Mouse (Mus musculus) neural tube, embryonic 11.5 days (tissue): ENCODE data around the gene Hsf5. TPM values are rescaled to one million over a fixed set of nuclear protein-coding genes. Genes with fewer than 3 reads are reported as not detected.
A peak's percentile ranks its signal among the peaks of the same experiment; 100 is the strongest.

Experiments
- ATAC-seq: fragments of 200-750 bp; cut with Nextera tagmentation; 2 replicates; pipeline ENCODE4 v1.8.0; 2017; ENCODE audit warnings: moderate number of reproducible peaks, mild to moderate bottlenecking, moderate TSS enrichment, moderate library complexity; ENCODE audit not compliant: insufficient read depth, low FRiP score, low TSS enrichment
- DNase-seq: peaks from one replicate; pipeline ENCODE4 v3.0.0-alpha.2; 2015; ENCODE audit warnings: low spot score
- H3K27ac ChIP-seq: fragments of 300-500 bp; sonication (generic); 2 replicates; pipeline ENCODE4 v1.5.1; 2014; ENCODE audit warnings: low read depth, mild to moderate bottlenecking, low read length
- H3K27me3 ChIP-seq: fragments of 300-500 bp; sonication (generic); 2 replicates; pipeline ENCODE4 v1.6.1; 2014; ENCODE audit warnings: mild to moderate bottlenecking, low read length, mixed read lengths; ENCODE audit not compliant: control insufficient read depth, insufficient read depth
- H3K36me3 ChIP-seq: fragments of 300-500 bp; sonication (generic); 2 replicates; pipeline ENCODE4 v1.6.1; 2014; ENCODE audit warnings: mild to moderate bottlenecking, low read length, moderate library complexity, mixed read lengths; ENCODE audit not compliant: control insufficient read depth, insufficient read depth
- H3K4me1 ChIP-seq: fragments of 300-500 bp; sonication (generic); 2 replicates; pipeline ENCODE4 v1.6.1; 2014; ENCODE audit warnings: low read length, mixed read lengths; ENCODE audit not compliant: control insufficient read depth, insufficient read depth
- H3K4me2 ChIP-seq: fragments of 300-500 bp; sonication (generic); 2 replicates; pipeline ENCODE4 v1.6.1; 2014; ENCODE audit warnings: low read depth, mild to moderate bottlenecking, moderate library complexity
- H3K4me3 ChIP-seq: fragments of 300-500 bp; sonication (generic); 2 replicates; pipeline ENCODE4 v1.5.1; 2014; ENCODE audit warnings: low read depth, low read length
- H3K9ac ChIP-seq: fragments of 300-500 bp; sonication (generic); 2 replicates; pipeline ENCODE4 v1.6.1; 2014; ENCODE audit warnings: mild to moderate bottlenecking, low read length
- H3K9me3 ChIP-seq: fragments of 300-500 bp; sonication (generic); 2 replicates; pipeline ENCODE4 v1.6.1; 2016; ENCODE audit warnings: low read length; ENCODE audit not compliant: control insufficient read depth
- WGBS: fragments of 180-500 bp; shearing (Covaris S2); extraction: QIAGEN DNeasy Blood & Tissue Kit; methylation state at CpG from one replicate; pipeline ENCODE4 v1.1.7; 2014; 5-methylcytosine and 5-hydroxymethylcytosine counted together
- polyA plus RNA-seq: library from polyadenylated mRNA; unstranded; fragments of >200 nt; fragmentation: Nextera tagmentation; extraction: Ambion mirVana; gene quantifications from 2 replicates; pipeline ENCODE4 v1.2.1, GENCODE M21; 2014

Hsf5 gene
- polyA plus RNA-seq, 1 experiment from 2014 or later: 0.24 TPM

DNA sequence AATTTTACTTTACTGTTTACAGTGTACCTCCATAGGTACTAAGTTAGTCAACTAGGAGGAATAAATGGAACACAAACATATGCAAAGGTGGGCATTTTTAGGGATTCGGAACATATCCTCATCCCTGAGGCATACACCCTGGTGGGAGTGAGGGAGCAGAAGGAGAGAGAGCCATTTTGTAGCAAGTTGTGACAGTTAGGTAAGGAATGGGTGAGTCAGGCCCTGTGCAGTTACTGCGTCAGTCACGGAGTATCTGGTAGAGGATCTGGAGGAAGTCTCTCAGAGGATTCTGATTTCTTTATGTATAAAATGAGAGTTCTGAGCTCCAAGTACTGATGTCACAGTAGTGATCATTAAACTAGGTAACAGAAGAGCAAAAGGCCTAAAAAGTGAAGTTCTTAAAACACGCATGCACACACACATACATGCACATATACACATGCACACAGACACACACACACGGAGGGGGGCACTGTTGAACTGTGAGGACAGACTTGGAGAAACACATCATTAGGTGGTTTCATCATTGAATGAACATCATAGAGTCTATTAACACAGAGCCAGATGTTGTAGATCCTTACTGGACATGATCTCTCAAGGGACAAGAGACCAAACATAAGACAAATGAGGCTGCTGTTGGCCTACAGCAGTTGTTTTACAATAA, 29.6 kb upstream of the Hsf5 start:
- no peak overlapping the region for H3K27ac ChIP-seq
- no peaks in the 10 kb centered on the region for H3K36me3 ChIP-seq
- WGBS: 96% methylated on average over 5 of the region's 5 CpGs
- ATAC-seq (no peak), DNase-seq (no peak)
- H3K9me3 ChIP-seq: no peaks in the 10 kb centered on the region
- H3K4me2 ChIP-seq: no peak overlapping the region
- no peaks in the 10 kb centered on the region for H3K27me3 ChIP-seq
- H3K9ac ChIP-seq: no peak overlapping the region
- H3K4me1 ChIP-seq: peaks cover 7% of the 10 kb centered on the region
- H3K4me3 ChIP-seq: no peak overlapping the region

DNA sequence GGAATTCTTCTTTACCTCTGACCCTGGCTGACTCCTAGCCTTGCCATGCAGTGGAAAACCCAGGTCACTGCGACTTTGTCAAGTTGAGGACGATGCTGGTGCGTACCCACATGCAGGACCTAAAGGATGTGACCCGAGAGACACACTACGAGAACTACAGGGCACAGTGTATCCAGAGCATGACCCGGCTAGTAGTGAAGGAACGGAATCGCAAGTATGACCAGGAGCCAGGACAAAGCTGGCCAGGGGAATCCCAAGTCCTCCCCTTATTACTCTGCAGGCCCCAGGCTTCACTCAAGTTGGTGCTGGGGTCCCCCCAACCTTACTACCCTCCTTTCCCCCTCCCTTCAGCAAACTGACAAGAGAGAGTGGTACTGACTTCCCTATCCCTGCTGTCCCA, 27.4 kb upstream of the Hsf5 start:
- no peak for ATAC-seq
- H3K4me3 ChIP-seq: no peak overlapping the region
- H3K4me2 ChIP-seq: no peak overlapping the region
- no peak for DNase-seq
- 91% methylated on average over 8 of the region's 8 CpGs for WGBS
- no peaks in the 10 kb centered on the region for H3K9me3 ChIP-seq
- no peak overlapping the region for H3K9ac ChIP-seq
- peaks cover 15% of the 10 kb centered on the region for H3K4me1 ChIP-seq
- no peak overlapping the region for H3K27ac ChIP-seq
- no peaks in the 10 kb centered on the region for H3K36me3 ChIP-seq
- no peaks in the 10 kb centered on the region for H3K27me3 ChIP-seq

DNA sequence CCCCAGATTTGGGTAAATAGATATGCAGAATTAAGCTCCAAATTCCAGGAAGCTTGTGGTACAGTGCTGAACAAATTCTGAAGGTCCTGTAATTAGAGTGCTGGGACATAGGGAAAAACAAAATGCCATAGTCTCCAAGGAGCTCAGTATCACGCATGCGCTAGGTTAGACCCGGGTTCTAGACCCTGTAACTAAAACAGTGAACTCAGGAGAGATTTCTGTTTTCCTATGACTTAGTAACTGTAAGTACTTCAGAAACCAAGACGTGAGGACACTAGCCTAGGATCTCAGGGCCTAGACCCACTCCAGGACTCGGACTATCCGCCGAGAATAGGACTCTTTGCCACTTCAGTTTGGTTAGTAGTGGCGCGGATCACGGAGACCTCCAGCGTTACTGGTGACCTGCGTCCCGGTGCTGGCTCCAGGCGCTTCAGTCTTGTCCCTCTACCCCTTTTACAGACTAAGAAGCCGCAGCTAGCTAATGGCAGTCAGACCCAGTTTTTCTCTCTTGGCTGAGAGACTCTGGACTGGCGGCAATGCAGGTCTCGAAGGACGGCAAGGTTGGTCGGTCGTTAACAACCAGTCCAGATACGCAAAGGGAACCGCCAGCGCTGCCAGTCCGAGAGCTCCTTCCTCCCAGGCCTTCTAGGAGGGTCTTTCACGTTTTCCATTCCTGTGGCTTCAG, 26.0 kb upstream of the Hsf5 start:
- Histone ChIP-seq H3K27me3 (no peaks in the 10 kb centered on the region), H3K4me1 (peaks cover 19% of the 10 kb centered on the region), H3K9me3 (no peaks in the 10 kb centered on the region), H3K27ac (peak overlapping the region; percentile 74), H3K4me2 (peak overlapping the region; percentile 74), H3K4me3 (peak overlapping the region; percentile 76), H3K9ac (peak overlapping the region; percentile 78), H3K36me3 (no peaks in the 10 kb centered on the region)
- no peak for DNase-seq
- ATAC-seq: no peak
- WGBS: 2% methylated on average over 25 of the region's 25 CpGs

DNA sequence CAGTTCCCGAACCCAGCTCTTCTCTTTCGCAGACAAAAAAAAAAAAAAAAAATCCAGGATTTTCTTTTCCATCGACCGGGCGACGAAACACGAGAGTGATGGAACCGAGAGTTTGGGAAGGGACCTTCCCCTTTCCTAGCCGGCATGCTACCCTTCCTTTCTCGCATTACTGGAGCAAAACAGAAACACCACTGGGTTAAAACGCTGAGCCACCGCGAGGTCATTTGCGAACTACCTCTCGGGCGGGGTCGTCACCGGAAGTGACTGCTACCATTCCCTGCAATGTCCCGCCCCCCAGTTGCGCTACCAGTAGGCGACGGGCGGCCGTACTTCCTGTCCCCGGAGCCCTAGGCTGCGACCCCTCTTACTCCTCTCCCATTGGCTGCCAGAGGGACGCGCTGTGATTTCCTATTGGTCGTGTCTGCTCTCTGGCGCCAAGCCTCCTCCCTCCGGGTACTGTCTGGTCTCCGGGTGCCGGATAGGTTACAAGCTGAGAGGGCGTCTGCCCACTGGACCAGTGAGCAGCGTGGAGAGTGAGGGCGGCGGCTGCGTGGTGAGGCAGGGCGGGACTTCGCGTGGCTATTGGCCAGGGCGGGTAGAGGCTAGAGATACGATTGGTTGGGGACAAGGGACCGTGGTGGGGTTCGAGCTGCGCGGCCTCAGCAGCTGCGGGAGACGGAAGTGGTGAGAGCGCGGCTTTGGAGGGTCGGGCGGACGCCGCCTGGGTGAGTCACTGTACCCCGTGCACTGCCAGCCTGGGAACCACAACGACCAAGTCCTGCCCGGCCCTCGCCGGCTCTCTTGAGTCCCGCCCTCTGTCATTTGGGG, 25.2 kb upstream of the Hsf5 start, which contains the start of gene Mtmr4:
Gene Mtmr4 (plus strand): TSS at position 637 of the 828 bp plus-strand sequence.
- DNase-seq: peak; percentile 98
- H3K9me3 ChIP-seq: no peaks in the 10 kb centered on the region
- H3K4me2 ChIP-seq: peak within 1 kb of the TSS; percentile 86
- H3K27me3 ChIP-seq: no peaks in the 10 kb centered on the region
- peak within 1 kb of the TSS; percentile 87 for H3K27ac ChIP-seq
- ATAC-seq: peak; percentile 98
- peak within 1 kb of the TSS; percentile 86 for H3K9ac ChIP-seq
- no peaks in the 10 kb centered on the region for H3K36me3 ChIP-seq
- WGBS: under 1% methylated on average over 61 of the region's 61 CpGs
- H3K4me3 ChIP-seq: peak within 1 kb of the TSS; percentile 76
- peaks cover 23% of the 10 kb centered on the region for H3K4me1 ChIP-seq

DNA sequence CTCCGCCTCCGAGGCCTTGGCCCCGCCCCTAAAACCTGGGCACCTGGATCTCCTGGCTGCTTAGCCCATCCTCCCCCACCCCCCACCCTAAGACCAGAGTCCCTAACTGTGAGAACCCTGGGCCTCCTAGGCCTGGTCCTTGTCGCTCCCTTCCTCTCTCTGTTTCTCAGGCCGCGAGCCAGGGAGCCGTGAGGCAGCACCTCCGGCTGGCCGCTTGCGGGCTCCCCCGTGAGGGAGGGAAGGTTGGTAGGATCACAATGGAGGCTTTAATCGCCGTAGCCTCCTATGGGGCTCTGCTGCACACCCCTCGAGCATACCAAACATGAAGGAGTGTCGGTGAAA, 24.6 kb upstream of the Hsf5 start:
- H3K4me2 ChIP-seq: peak overlapping the region; percentile 86
- H3K4me1 ChIP-seq: peaks cover 23% of the 10 kb centered on the region
- H3K27ac ChIP-seq: peak overlapping the region; percentile 87
- DNase-seq (no peak), ATAC-seq (no peak)
- no peaks in the 10 kb centered on the region for H3K9me3 ChIP-seq
- 0% methylated on average over 11 of the region's 15 CpGs for WGBS
- H3K36me3 ChIP-seq: no peaks in the 10 kb centered on the region; the same call in none of the 2 replicates
- H3K9ac ChIP-seq: peak overlapping the region; percentile 86
- peak overlapping the region; percentile 76 for H3K4me3 ChIP-seq
- H3K27me3 ChIP-seq: no peaks in the 10 kb centered on the region

DNA sequence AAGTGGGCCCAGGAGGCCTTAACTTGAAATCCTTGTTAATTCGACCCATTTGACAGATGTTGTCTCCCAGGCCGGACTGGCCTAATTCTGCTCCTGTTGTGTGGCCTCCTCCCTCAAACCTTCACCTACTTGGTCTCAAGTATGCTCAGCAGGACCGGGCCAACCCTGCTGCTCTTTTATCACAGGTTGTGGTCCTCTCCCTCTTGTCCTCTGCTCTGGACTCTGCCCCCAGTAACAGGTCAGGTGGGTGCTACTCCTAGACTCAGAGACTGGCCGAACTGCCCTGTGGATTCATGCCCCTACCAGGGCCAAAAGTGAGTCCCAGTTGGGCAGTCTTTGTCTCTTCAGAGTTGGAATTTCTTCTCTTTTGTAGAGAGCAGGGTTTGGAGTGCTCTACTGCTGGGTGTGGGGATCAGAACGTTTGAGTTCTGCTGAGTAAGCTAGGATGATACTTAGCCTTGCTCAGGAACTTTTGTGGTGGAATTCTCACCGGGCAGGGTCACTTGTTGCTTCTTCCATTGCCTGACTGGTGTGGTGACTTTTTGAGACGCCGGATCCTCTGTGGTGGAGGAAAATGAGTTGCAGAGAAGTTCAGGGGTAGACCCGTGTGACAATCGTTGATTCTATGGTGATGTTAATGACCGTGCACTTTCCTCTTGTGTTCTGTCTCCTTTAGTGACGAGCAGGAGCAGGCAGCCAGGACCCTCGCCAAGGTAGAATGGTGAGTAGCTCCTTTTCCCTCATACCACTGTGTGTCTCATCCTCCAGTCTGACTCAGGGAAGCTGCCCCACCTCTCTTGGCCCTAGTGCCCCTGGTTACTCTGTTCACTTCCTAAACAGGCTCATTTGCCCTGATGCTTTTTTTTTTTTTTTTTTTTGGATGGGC, 24.0 kb upstream of the Hsf5 start:
- Histone ChIP-seq H3K4me1 (peaks cover 23% of the 10 kb centered on the region), H3K36me3 (peaks cover 4% of the 10 kb centered on the region), H3K4me3 (peak overlapping the region; percentile 76), H3K27ac (peak overlapping the region; percentile 87), H3K9ac (peak overlapping the region; percentile 86), H3K27me3 (no peaks in the 10 kb centered on the region), H3K9me3 (no peaks in the 10 kb centered on the region), H3K4me2 (peak overlapping the region; percentile 86)
- no peak for DNase-seq
- ATAC-seq: no peak
- WGBS: 41% methylated on average over 13 of the region's 13 CpGs

DNA sequence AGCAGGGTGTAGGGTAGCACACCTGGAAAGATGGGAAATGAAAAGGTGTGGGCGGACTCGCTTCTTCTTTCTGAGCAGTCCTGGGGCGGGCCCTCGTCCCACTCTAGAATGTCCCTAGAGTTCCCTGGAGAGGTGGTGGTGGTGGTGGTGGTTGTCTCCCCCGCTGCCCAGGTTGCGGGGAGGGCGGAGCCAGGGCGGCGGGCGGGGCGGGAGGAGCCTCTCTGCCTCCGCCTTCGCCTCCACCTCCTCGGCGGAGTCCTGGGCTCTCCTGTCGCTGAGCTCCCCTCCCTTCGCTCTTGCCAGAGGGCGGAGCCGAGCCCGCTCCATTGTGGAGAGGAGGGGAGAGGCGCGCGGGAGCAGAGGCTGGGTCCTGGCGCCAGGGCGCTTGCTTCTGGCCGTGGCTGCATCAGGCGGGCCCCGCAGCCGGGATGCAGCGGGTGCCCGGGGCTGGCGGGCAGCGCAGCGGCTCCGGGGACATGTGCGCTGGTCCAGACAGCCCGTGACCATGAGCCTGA, 21.6 kb upstream of the Hsf5 start:
- Histone ChIP-seq H3K9ac (peak overlapping the region; percentile 83), H3K4me1 (peaks cover 21% of the 10 kb centered on the region), H3K4me3 (peak overlapping the region; percentile 67), H3K27ac (peak overlapping the region; percentile 40; the same call in 1 of the 2 replicates), H3K36me3 (peaks cover 22% of the 10 kb centered on the region), H3K9me3 (no peaks in the 10 kb centered on the region), H3K27me3 (no peaks in the 10 kb centered on the region), H3K4me2 (peak overlapping the region; percentile 81)
- ATAC-seq (peak; percentile 28), DNase-seq (peak; percentile 90)
- WGBS: 0% methylated on average over 25 of the region's 37 CpGs

DNA sequence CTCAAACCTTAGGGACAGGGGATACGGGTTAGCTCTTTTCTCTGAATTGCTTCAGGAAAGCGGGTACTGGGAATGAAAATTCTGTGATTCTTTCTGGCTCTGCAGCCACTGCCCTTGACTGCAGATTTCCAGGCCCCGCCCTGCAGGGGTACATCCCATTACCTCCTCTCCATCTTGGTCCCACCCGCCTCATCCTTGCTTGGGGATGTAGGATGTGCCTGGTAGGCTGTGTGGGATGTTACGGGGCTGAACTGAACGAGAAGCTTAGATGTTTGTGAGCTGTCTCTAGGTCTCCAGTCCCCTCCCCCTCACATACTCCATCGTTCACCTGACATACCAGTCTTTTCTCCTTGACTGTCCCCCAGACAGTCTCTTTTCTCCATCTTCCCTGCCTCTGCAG, 21.0 kb upstream of the Hsf5 start:
- Histone ChIP-seq H3K9me3 (no peaks in the 10 kb centered on the region), H3K4me2 (peak overlapping the region; percentile 81), H3K27ac (peak overlapping the region; percentile 41; the same call in 1 of the 2 replicates), H3K4me3 (peak overlapping the region; percentile 67), H3K27me3 (no peaks in the 10 kb centered on the region), H3K4me1 (peaks cover 16% of the 10 kb centered on the region), H3K36me3 (peaks cover 24% of the 10 kb centered on the region), H3K9ac (peak overlapping the region; percentile 83)
- ATAC-seq (no peak), DNase-seq (no peak)
- 6% methylated on average over 7 of the region's 7 CpGs for WGBS
